Mouse (Mus musculus): ENCODE measurements at regions not wholly inside any gene's neighbourhood (a gene's known extent, or its start where the extent isn't known, plus 50 kb on each side); places are given as distances from the start of the nearest gene placed in this dataset.

- Histone ChIP-seq H3K4me1 (replicated peaks; ENCODE audit: control insufficient read depth, insufficient read depth, low read length) (no peaks in the 10 kb centered on the region), H3K27ac (ENCODE audit: low read depth, low read length) (no peak overlapping the region)
- 36% methylated on average over 2 of the region's 2 CpGs for WGBS
Observed at GRCm38 (mm10) chr9:59116561-59116960, 80.3 kb upstream of the Neo1 start.

DNA sequence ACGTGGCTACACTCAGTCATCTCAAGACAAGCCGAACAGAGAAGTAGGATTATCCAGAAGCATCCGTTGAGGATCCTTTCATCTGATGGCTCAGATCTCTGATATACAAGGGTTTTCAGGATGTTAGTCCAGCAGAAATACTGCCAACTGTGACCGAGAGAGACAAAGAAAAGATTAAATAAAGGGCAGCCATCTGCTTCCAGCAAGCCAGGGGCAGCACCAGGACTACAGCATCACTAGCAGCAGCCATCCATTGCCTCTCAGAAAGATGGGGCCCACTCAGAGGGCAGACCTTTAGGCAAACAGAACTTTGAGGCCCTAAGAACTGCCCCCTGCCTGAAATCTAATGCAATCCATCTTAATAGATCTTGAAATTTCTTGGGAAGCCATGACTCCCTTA, 77.6 kb upstream of the Neo1 start:
- no peaks in the 10 kb centered on the region for H3K27me3 ChIP-seq (replicated peaks; ENCODE audit: control insufficient read depth, insufficient read depth, low read length)
- no peaks in the 10 kb centered on the region for H3K9me3 ChIP-seq (ENCODE audit: control insufficient read depth)
- ATAC-seq = no peak
- H3K4me1 ChIP-seq (replicated peaks; ENCODE audit: control insufficient read depth, insufficient read depth, low read length) = no peaks in the 10 kb centered on the region
- no peak for TF ChIP-seq CTCF (IDR thresholded peaks at IDR 0.05; ENCODE audit: low read depth)
- no peak overlapping the region for H3K4me3 ChIP-seq (ENCODE audit: low read depth, low read length)
- no peaks in the 10 kb centered on the region for H3K36me3 ChIP-seq (ENCODE audit: control insufficient read depth, insufficient read depth)
- H3K9ac ChIP-seq (ENCODE audit: low read depth, low read length) = no peak overlapping the region
- H3K27ac ChIP-seq (ENCODE audit: low read depth, low read length) = no peak overlapping the region
- H3K4me2 ChIP-seq (replicated peaks; ENCODE audit: low read depth) = no peak overlapping the region
- 68% methylated on average over 4 of the region's 4 CpGs for WGBS

More at GRCm38 (mm10) chr9:59116561-59116960, 80.3 kb upstream of the Neo1 start:
- Histone ChIP-seq H3K27me3 (replicated peaks; ENCODE audit: control insufficient read depth, insufficient read depth, low read length) (no peaks in the 10 kb centered on the region), H3K36me3 (ENCODE audit: control insufficient read depth, insufficient read depth) (no peaks in the 10 kb centered on the region), H3K9me3 (ENCODE audit: control insufficient read depth) (no peaks in the 10 kb centered on the region), H3K4me2 (replicated peaks; ENCODE audit: low read depth) (no peak overlapping the region), H3K4me3 (ENCODE audit: low read depth, low read length) (no peak overlapping the region), H3K9ac (ENCODE audit: low read depth, low read length) (no peak overlapping the region)
- TF ChIP-seq CTCF (IDR thresholded peaks at IDR 0.05; ENCODE audit: low read depth) = no peak
- ATAC-seq = no peak

GRCm38 (mm10) chr9:59099738-59100137, 63.5 kb upstream of the Neo1 start:
- H3K4me1 ChIP-seq (replicated peaks; ENCODE audit: control insufficient read depth, insufficient read depth, low read length) = no peaks in the 10 kb centered on the region
- H3K4me2 ChIP-seq (replicated peaks; ENCODE audit: low read depth) = no peak overlapping the region
- H3K9me3 ChIP-seq (ENCODE audit: control insufficient read depth) = no peaks in the 10 kb centered on the region
- 70% methylated on average over 5 of the region's 5 CpGs for WGBS
- no peaks in the 10 kb centered on the region for H3K36me3 ChIP-seq (ENCODE audit: control insufficient read depth, insufficient read depth)
- H3K27ac ChIP-seq (ENCODE audit: low read depth, low read length) = no peak overlapping the region
- H3K27me3 ChIP-seq (replicated peaks; ENCODE audit: control insufficient read depth, insufficient read depth, low read length) = no peaks in the 10 kb centered on the region
- no peak for TF ChIP-seq CTCF (IDR thresholded peaks at IDR 0.05; ENCODE audit: low read depth)
- ATAC-seq = no peak
- H3K4me3 ChIP-seq (ENCODE audit: low read depth, low read length) = no peak overlapping the region
- H3K9ac ChIP-seq (ENCODE audit: low read depth, low read length) = no peak overlapping the region

- no peak for TF ChIP-seq CTCF (IDR thresholded peaks at IDR 0.05; ENCODE audit: low read depth)
- 72% methylated on average over 4 of the region's 4 CpGs for WGBS
- Histone ChIP-seq H3K9ac (ENCODE audit: low read depth, low read length) (no peak overlapping the region), H3K27ac (ENCODE audit: low read depth, low read length) (no peak overlapping the region), H3K9me3 (ENCODE audit: control insufficient read depth) (no peaks in the 10 kb centered on the region), H3K4me2 (replicated peaks; ENCODE audit: low read depth) (no peak overlapping the region), H3K36me3 (ENCODE audit: control insufficient read depth, insufficient read depth) (no peaks in the 10 kb centered on the region), H3K27me3 (replicated peaks; ENCODE audit: control insufficient read depth, insufficient read depth, low read length) (no peaks in the 10 kb centered on the region), H3K4me3 (ENCODE audit: low read depth, low read length) (no peak overlapping the region), H3K4me1 (replicated peaks; ENCODE audit: control insufficient read depth, insufficient read depth, low read length) (no peaks in the 10 kb centered on the region)
- no peak for ATAC-seq
Observed at GRCm38 (mm10) chr9:59097564-59097963, 61.3 kb upstream of the Neo1 start.

DNA sequence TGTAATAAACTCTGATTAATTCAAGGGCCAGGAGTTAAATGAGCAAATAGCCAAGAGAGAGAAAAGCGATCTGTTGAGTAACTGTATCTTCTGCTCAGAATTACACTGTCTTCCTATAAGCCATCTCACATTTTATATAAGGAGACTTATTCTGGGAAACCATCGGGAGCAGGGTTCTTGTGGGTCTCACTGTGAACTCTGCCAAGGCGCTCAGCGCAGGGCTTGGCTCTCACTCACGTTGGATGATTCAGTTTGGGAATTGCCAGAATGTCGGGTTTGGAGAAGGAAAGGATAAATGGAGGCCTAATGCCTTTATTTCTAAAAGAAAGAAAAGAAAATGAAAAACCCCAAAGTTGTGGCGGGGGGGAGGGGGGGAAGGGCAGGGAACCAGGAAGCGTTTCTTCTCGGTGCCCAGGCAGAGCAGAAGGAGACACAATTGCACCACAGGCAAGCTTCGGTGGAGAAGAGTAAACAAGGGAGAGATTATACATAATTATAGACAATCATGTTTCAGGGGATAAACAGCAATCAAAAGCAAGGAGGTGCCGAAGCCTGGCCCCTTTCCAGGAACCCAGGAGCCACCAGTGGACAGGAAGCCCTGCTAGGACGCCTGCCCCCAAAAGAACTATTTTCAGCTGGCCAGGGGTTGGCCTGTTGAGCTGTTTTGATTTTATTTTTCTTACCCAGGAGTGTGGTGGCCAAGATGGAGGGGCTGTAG, 60.5 kb upstream of the Neo1 start:
- Histone ChIP-seq H3K9ac (ENCODE audit: low read depth, low read length) (no peak overlapping the region), H3K9me3 (ENCODE audit: control insufficient read depth) (no peaks in the 10 kb centered on the region), H3K4me1 (replicated peaks; ENCODE audit: control insufficient read depth, insufficient read depth, low read length) (no peaks in the 10 kb centered on the region), H3K36me3 (ENCODE audit: control insufficient read depth, insufficient read depth) (no peaks in the 10 kb centered on the region), H3K4me3 (ENCODE audit: low read depth, low read length) (no peak overlapping the region), H3K27ac (ENCODE audit: low read depth, low read length) (no peak overlapping the region), H3K27me3 (replicated peaks; ENCODE audit: control insufficient read depth, insufficient read depth, low read length) (no peaks in the 10 kb centered on the region), H3K4me2 (replicated peaks; ENCODE audit: low read depth) (no peak overlapping the region)
- no peak for ATAC-seq
- WGBS = 48% methylated on average over 12 of the region's 12 CpGs
- no peak for TF ChIP-seq CTCF (IDR thresholded peaks at IDR 0.05; ENCODE audit: low read depth)

DNA sequence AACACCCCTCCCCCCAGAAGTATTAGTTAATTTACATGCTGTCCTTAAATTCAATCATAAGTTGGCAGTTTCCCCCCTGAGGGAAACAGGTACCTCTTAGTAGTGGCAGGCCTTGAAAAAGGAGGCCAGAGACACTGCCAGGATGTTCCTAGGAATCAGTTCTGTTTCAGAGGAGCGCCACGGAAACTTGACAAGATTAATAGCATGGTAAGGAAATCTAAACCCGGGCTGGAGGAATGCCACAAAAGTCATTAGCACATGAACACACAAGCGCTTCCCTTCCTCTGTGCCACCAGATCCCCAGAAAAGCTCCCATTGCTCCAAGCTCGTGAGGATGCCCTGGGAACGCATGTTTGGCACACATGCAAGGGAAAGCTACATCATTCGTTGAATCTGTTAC, 59.4 kb upstream of the Neo1 start:
- no peak for TF ChIP-seq CTCF (IDR thresholded peaks at IDR 0.05; ENCODE audit: low read depth)
- Histone ChIP-seq H3K4me3 (ENCODE audit: low read depth, low read length) (no peak overlapping the region), H3K27me3 (replicated peaks; ENCODE audit: control insufficient read depth, insufficient read depth, low read length) (no peaks in the 10 kb centered on the region), H3K27ac (ENCODE audit: low read depth, low read length) (no peak overlapping the region), H3K4me2 (replicated peaks; ENCODE audit: low read depth) (no peak overlapping the region), H3K36me3 (ENCODE audit: control insufficient read depth, insufficient read depth) (no peaks in the 10 kb centered on the region), H3K4me1 (replicated peaks; ENCODE audit: control insufficient read depth, insufficient read depth, low read length) (no peaks in the 10 kb centered on the region), H3K9me3 (ENCODE audit: control insufficient read depth) (no peaks in the 10 kb centered on the region), H3K9ac (ENCODE audit: low read depth, low read length) (no peak overlapping the region)
- no peak for ATAC-seq
- 70% methylated on average over 7 of the region's 7 CpGs for WGBS
